Mouse (Mus musculus) liver, embryonic 14.5 days (tissue): ENCODE measurements around the gene Srgap2.

Experiments used
- CTCF ChIP-seq: IDR thresholded peaks from 2 replicates; pipeline ENCODE4 v1.5.1; 2016; ENCODE audit warnings: antibody characterized with exemption, low read depth, control low read depth
- EP300 ChIP-seq: IDR thresholded peaks from 2 replicates; pipeline ENCODE4 v1.6.1; 2016; ENCODE audit warnings: antibody characterized with exemption, low read depth

GRCm38 (mm10) chr1:131239576-131240193, 287.5 kb downstream of the Srgap2 start:
- no peak for TF ChIP-seq CTCF
- no peak for TF ChIP-seq EP300
